Mouse (Mus musculus) CD4-positive naive resting alpha-beta T cell, adult 57 days (primary cell): ENCODE results near the gene C1s2. TPM values are rescaled to one million over a fixed set of nuclear protein-coding genes. Genes with fewer than 3 reads are reported as not detected.

Source experiments
- total RNA-seq: library from RNA; stranded (reverse); gene quantifications from one replicate; pipeline ENCODE4 v1.2.4, GENCODE M21; 2023

Gene C1s2
- 0.21 TPM for total RNA-seq

GRCm38 (mm10) chr6:124635985-124636384 lies at the start of gene C1s2:
TSS of gene C1s2 (minus strand) at chr6:124636085.

GRCm38 (mm10) chr6:124662477-124663423 lies 26.9 kb upstream of the C1s2 start, which contains the start of gene Lpcat3:
TSS of gene Lpcat3 (plus strand) at chr6:124663027.

Other genes with a start within 250 kb of the C1s2 start
- 83.9 TPM for gene Pex5, start 221.0 kb downstream of the C1s2 start, total RNA-seq
- 121 TPM for gene Clstn3, start 171.3 kb downstream of the C1s2 start, total RNA-seq
- gene C1rl, start 143.0 kb downstream of the C1s2 start, total RNA-seq: 0.24 TPM
- gene C1ra, start 123.7 kb downstream of the C1s2 start, total RNA-seq: 2.0 TPM
- gene C1s1, start 93.7 kb downstream of the C1s2 start, total RNA-seq: 2.8 TPM
- not detected for gene C1rb, start 65.8 kb downstream of the C1s2 start, total RNA-seq
- gene Lpcat3, start 26.9 kb upstream of the C1s2 start, total RNA-seq: 82.6 TPM
- gene Emg1, start 76.1 kb upstream of the C1s2 start, total RNA-seq: 168 TPM
- gene Phb2, start 76.3 kb upstream of the C1s2 start, total RNA-seq: 186 TPM
- gene Ptpn6, start 102.6 kb upstream of the C1s2 start, total RNA-seq: 178 TPM
- gene Grcc10, start 105.3 kb upstream of the C1s2 start, total RNA-seq: 265 TPM
- gene Gm45234, start 119.9 kb upstream of the C1s2 start, total RNA-seq: 1.5 TPM
- 188 TPM for gene Atn1, start 120.4 kb upstream of the C1s2 start, total RNA-seq
- 2.7 TPM for gene Eno2, start 133.6 kb upstream of the C1s2 start, total RNA-seq
- gene Lrrc23, start 143.6 kb upstream of the C1s2 start, total RNA-seq: 10.8 TPM
- gene Spsb2, start 172.6 kb upstream of the C1s2 start, total RNA-seq: 3.6 TPM
- gene Tpi1, start 178.2 kb upstream of the C1s2 start, total RNA-seq: 31.2 TPM
- 58.0 TPM for gene Usp5, start 193.4 kb upstream of the C1s2 start, total RNA-seq
- gene Cdca3, start 193.5 kb upstream of the C1s2 start, total RNA-seq: 1.8 TPM
- gene Gnb3, start 204.2 kb upstream of the C1s2 start, total RNA-seq: not detected
- gene P3h3, start 221.7 kb upstream of the C1s2 start, total RNA-seq: 1.0 TPM
- 2.3 TPM for gene Gpr162, start 227.9 kb upstream of the C1s2 start, total RNA-seq